Mouse (Mus musculus) liver, embryonic 16.5 days (tissue): ENCODE data around the gene Gpank1. TPM values are rescaled to one million over a fixed set of nuclear protein-coding genes. Genes with fewer than 3 reads are reported as not detected.
A peak's percentile ranks its signal among the peaks of the same experiment; 100 is the strongest.

ENCODE experiments used
- ATAC-seq: fragments of 200-750 bp; cut with Nextera tagmentation; 2 replicates; pipeline ENCODE4 v1.8.0; 2017; ENCODE audit warnings: low read depth, mild to moderate bottlenecking, moderate number of reproducible peaks, moderate library complexity
- H3K27ac ChIP-seq: fragments of 300-500 bp; sonication (generic); 2 replicates; pipeline ENCODE4 v1.5.1; 2014; ENCODE audit warnings: mild to moderate bottlenecking, low read length
- H3K27me3 ChIP-seq: fragments of 300-500 bp; sonication (generic); 2 replicates; pipeline ENCODE4 v1.6.1; 2014; ENCODE audit warnings: low read depth, low read length, mixed read lengths; ENCODE audit not compliant: control insufficient read depth, insufficient read depth
- H3K36me3 ChIP-seq: fragments of 300-500 bp; sonication (generic); 2 replicates; pipeline ENCODE4 v1.6.1; 2014; ENCODE audit warnings: mild to moderate bottlenecking; ENCODE audit not compliant: control insufficient read depth, insufficient read depth
- H3K4me1 ChIP-seq: fragments of 300-500 bp; sonication (generic); 2 replicates; pipeline ENCODE4 v1.6.1; 2014; ENCODE audit warnings: low read depth, low read length, mixed read lengths; ENCODE audit not compliant: control insufficient read depth
- H3K4me2 ChIP-seq: fragments of 300-500 bp; sonication (generic); 2 replicates; pipeline ENCODE4 v1.6.1; 2014; ENCODE audit warnings: low read depth, low read length, mixed read lengths
- H3K4me3 ChIP-seq: fragments of 300-500 bp; sonication (generic); 2 replicates; pipeline ENCODE4 v1.5.1; 2014; ENCODE audit warnings: low read depth, mild to moderate bottlenecking, low read length
- H3K9ac ChIP-seq: fragments of 300-500 bp; sonication (generic); 2 replicates; pipeline ENCODE4 v1.6.1; 2014; ENCODE audit warnings: low read depth, low read length
- H3K9me3 ChIP-seq: fragments of 300-500 bp; sonication (generic); replicated peaks from 2 replicates; pipeline ENCODE4 v1.6.1; 2016; ENCODE audit warnings: low read length; ENCODE audit not compliant: control insufficient read depth
- WGBS: fragments of 180-500 bp; shearing (Covaris S2); extraction: QIAGEN DNeasy Blood & Tissue Kit; methylation state at CpG from one replicate; pipeline ENCODE4 v1.1.7; 2014; ENCODE audit not compliant: insufficient replicate concordance; 5-methylcytosine and 5-hydroxymethylcytosine counted together
- polyA plus RNA-seq: library from polyadenylated mRNA; unstranded; fragments of >200 nt; fragmentation: Nextera tagmentation; extraction: Ambion mirVana; gene quantifications from 2 replicates; pipeline ENCODE4 v1.2.1, GENCODE M21; 2015

The Gpank1 gene
- polyA plus RNA-seq, 1 experiment from 2014 or later: 12.9 TPM

GRCm38 (mm10) chr17:35082841-35083576 is 38.2 kb upstream of the Gpank1 start:
- no peaks in the 10 kb centered on the region for H3K36me3 ChIP-seq
- H3K4me1 ChIP-seq: peaks cover 22% of the 10 kb centered on the region
- no peak for ATAC-seq
- no peak overlapping the region for H3K4me2 ChIP-seq
- WGBS: 80% methylated on average over 16 of the region's 16 CpGs
- H3K27ac ChIP-seq: no peak overlapping the region
- H3K9ac ChIP-seq: no peak overlapping the region
- no peak overlapping the region for H3K4me3 ChIP-seq
- H3K27me3 ChIP-seq: peaks cover 2% of the 10 kb centered on the region
- no peaks in the 10 kb centered on the region for H3K9me3 ChIP-seq

- Histone ChIP-seq H3K9ac (no peak overlapping the region), H3K27ac (no peak overlapping the region)
- ATAC-seq: no peak
These were observed 37.2 kb upstream of the Gpank1 start for GRCm38 (mm10) chr17:35083929-35084497.

GRCm38 (mm10) chr17:35085208-35085865 is 35.9 kb upstream of the Gpank1 start, which contains the start of gene Ly6g6f:
TSS of gene Ly6g6f (minus strand) at chr17:35085610.
- ATAC-seq: no peak
- Histone ChIP-seq H3K4me1 (peaks cover 12% of the 10 kb centered on the region), H3K9ac (no peak within 1 kb of the TSS), H3K4me3 (no peak within 1 kb of the TSS), H3K27me3 (no peaks in the 10 kb centered on the region), H3K36me3 (no peaks in the 10 kb centered on the region), H3K4me2 (no peak within 1 kb of the TSS), H3K27ac (no peak within 1 kb of the TSS), H3K9me3 (no peaks in the 10 kb centered on the region)
- 35% methylated on average over 7 of the region's 7 CpGs for WGBS

More at GRCm38 (mm10) chr17:35083929-35084497, 37.2 kb upstream of the Gpank1 start:
- H3K4me1 ChIP-seq: peaks cover 19% of the 10 kb centered on the region
- no peak overlapping the region for H3K4me2 ChIP-seq
- H3K4me3 ChIP-seq: no peak overlapping the region
- H3K36me3 ChIP-seq: no peaks in the 10 kb centered on the region
- H3K9me3 ChIP-seq: no peaks in the 10 kb centered on the region
- 41% methylated on average over 3 of the region's 3 CpGs for WGBS
- no peaks in the 10 kb centered on the region for H3K27me3 ChIP-seq

GRCm38 (mm10) chr17:35088151-35088550 is 33.1 kb upstream of the Gpank1 start:
- no peak overlapping the region for H3K4me2 ChIP-seq
- no peaks in the 10 kb centered on the region for H3K9me3 ChIP-seq
- WGBS: 30% methylated on average over 2 of the region's 2 CpGs
- no peak for ATAC-seq
- H3K27me3 ChIP-seq: no peaks in the 10 kb centered on the region
- peaks cover 14% of the 10 kb centered on the region for H3K36me3 ChIP-seq
- H3K27ac ChIP-seq: no peak overlapping the region
- peaks cover 14% of the 10 kb centered on the region for H3K4me1 ChIP-seq
- no peak overlapping the region for H3K9ac ChIP-seq
- no peak overlapping the region for H3K4me3 ChIP-seq

- Histone ChIP-seq H3K9me3 (no peaks in the 10 kb centered on the region), H3K27ac (peak within 1 kb of the TSS; percentile 95), H3K36me3 (peaks cover 14% of the 10 kb centered on the region), H3K4me2 (peak within 1 kb of the TSS; percentile 66), H3K27me3 (no peaks in the 10 kb centered on the region), H3K4me1 (peaks cover 14% of the 10 kb centered on the region), H3K9ac (peak within 1 kb of the TSS; percentile 94), H3K4me3 (peak within 1 kb of the TSS; percentile 78)
- WGBS: 2% methylated on average over 65 of the region's 67 CpGs
- peak; percentile 97 for ATAC-seq
These were observed 32.2 kb upstream of the Gpank1 start, which contains the start of gene Abhd16a for GRCm38 (mm10) chr17:35088825-35089644. TSS of gene Abhd16a (plus strand) at chr17:35089263.

- peaks cover 25% of the 10 kb centered on the region for H3K36me3 ChIP-seq
- H3K4me2 ChIP-seq: peak overlapping the region; percentile 66
- peak; percentile 39 for ATAC-seq
- peak overlapping the region; percentile 78 for H3K4me3 ChIP-seq
- 60% methylated on average over 8 of the region's 8 CpGs for WGBS
- H3K27ac ChIP-seq: peak overlapping the region; percentile 95
- peak overlapping the region; percentile 94 for H3K9ac ChIP-seq
- H3K4me1 ChIP-seq: peaks cover 14% of the 10 kb centered on the region
- no peaks in the 10 kb centered on the region for H3K27me3 ChIP-seq
- no peaks in the 10 kb centered on the region for H3K9me3 ChIP-seq
These were observed 30.9 kb upstream of the Gpank1 start for GRCm38 (mm10) chr17:35090166-35090932.

- no peak for ATAC-seq
- 79% methylated on average over 14 of the region's 14 CpGs for WGBS
- H3K36me3 ChIP-seq: peaks cover 41% of the 10 kb centered on the region
These were observed 28.7 kb upstream of the Gpank1 start for GRCm38 (mm10) chr17:35092403-35093198.

More at GRCm38 (mm10) chr17:35092403-35093198, 28.7 kb upstream of the Gpank1 start:
- Histone ChIP-seq H3K27me3 (no peaks in the 10 kb centered on the region), H3K9ac (no peak overlapping the region), H3K27ac (no peak overlapping the region), H3K9me3 (no peaks in the 10 kb centered on the region), H3K4me3 (no peak overlapping the region), H3K4me2 (no peak overlapping the region), H3K4me1 (peaks cover 11% of the 10 kb centered on the region)
